Mouse (Mus musculus) MEL (cell line): ENCODE measurements around the gene Kdm1a. TPM values are rescaled to one million over a fixed set of nuclear protein-coding genes. Genes with fewer than 3 reads are reported as not detected.

ENCODE experiments used
- DNase-seq: peaks from one replicate; pipeline ENCODE4 v3.0.0; 2011; ENCODE audit warnings: low read depth, low spot score
- H3K27ac ChIP-seq: 2 replicates; pipeline ENCODE4 v1.5.1; 2012; ENCODE audit warnings: low read depth, mild to moderate bottlenecking, control low read depth, low read length, moderate library complexity; ENCODE audit not compliant: control insufficient read depth
- H3K27me3 ChIP-seq, 2 experiments: fragments of 150-350 bp in 1 of 2; sonication (generic) in 1 of 2; 2 replicates each; pipeline ENCODE4 v1.6.1; 2012; ENCODE audit warnings: low read length in 2 of 2, mild to moderate bottlenecking in 2 of 2, improper control_type of control experiment in 1 of 2, moderate library complexity in 1 of 2; ENCODE audit not compliant: insufficient read depth in 2 of 2, control insufficient read depth in 1 of 2
- H3K36me3 ChIP-seq, 2 experiments: 2 replicates each; pipeline ENCODE4 v1.6.1; 2012 to 2014; ENCODE audit warnings: low read length in 2 of 2, improper control_type of control experiment in 1 of 2, inconsistent platforms in 1 of 2, mild to moderate bottlenecking in 1 of 2; ENCODE audit not compliant: insufficient read depth in 2 of 2, control insufficient read depth in 1 of 2
- H3K4me1 ChIP-seq, 2 experiments: fragments of 150-350 bp in 1 of 2; sonication (generic) in 1 of 2; 2 replicates each; pipeline ENCODE4 v1.6.1; 2012; ENCODE audit warnings: low read length in 2 of 2, improper control_type of control experiment in 1 of 2, mild to moderate bottlenecking in 1 of 2; ENCODE audit not compliant: insufficient read depth in 2 of 2, control insufficient read depth in 1 of 2
- H3K4me3 ChIP-seq, 2 experiments: fragments of 150-350 bp in 1 of 2; sonication (generic) in 1 of 2; 2 replicates each; pipeline ENCODE4 v1.5.1; 2012; ENCODE audit warnings: low read depth in 2 of 2, low read length in 2 of 2, mild to moderate bottlenecking in 2 of 2, moderate library complexity in 2 of 2, control low read depth in 1 of 2, improper control_type of control experiment in 1 of 2; ENCODE audit not compliant: control insufficient read depth in 1 of 2, insufficient read depth in 1 of 2
- H3K79me2 ChIP-seq: 2 replicates; pipeline ENCODE4 v1.6.1; 2012; ENCODE audit warnings: mild to moderate bottlenecking, low read length, moderate library complexity; ENCODE audit not compliant: control insufficient read depth, poor library complexity, insufficient read depth
- H3K9ac ChIP-seq: 2 replicates; pipeline ENCODE4 v1.6.1; 2012; ENCODE audit warnings: low read depth, mild to moderate bottlenecking, control low read depth, low read length, moderate library complexity; ENCODE audit not compliant: control insufficient read depth, poor library complexity, severe bottlenecking
- H3K9me3 ChIP-seq: fragments of 150-350 bp; sonication (generic); replicated peaks from 2 replicates; pipeline ENCODE4 v1.6.1; 2012; ENCODE audit warnings: mild to moderate bottlenecking, low read length, improper control_type of control experiment, moderate library complexity; ENCODE audit not compliant: insufficient read depth
- CHD2 ChIP-seq: IDR thresholded peaks from 2 replicates; pipeline ENCODE4 v1.6.1; 2011; ENCODE audit warnings: low read length, improper control_type of control experiment
- E2F4 ChIP-seq: IDR thresholded peaks from 2 replicates; pipeline ENCODE4 v1.6.1; 2011; ENCODE audit warnings: low read depth, low read length, improper control_type of control experiment, borderline replicate concordance
- ETS1 ChIP-seq: IDR thresholded peaks from 2 replicates; pipeline ENCODE4 v1.6.1; 2012; ENCODE audit warnings: low read depth, mild to moderate bottlenecking, inconsistent platforms, low read length, improper control_type of control experiment, moderate library complexity
- GABPA ChIP-seq: IDR thresholded peaks from 2 replicates; pipeline ENCODE4 v1.6.1; 2012; ENCODE audit warnings: low read depth, mild to moderate bottlenecking, inconsistent platforms, low read length, improper control_type of control experiment, moderate library complexity
- HCFC1 ChIP-seq: IDR thresholded peaks from 2 replicates; pipeline ENCODE4 v1.6.1; 2012; ENCODE audit warnings: low read depth, mild to moderate bottlenecking, inconsistent platforms, low read length, improper control_type of control experiment, moderate library complexity
- JUND ChIP-seq: IDR thresholded peaks from 2 replicates; pipeline ENCODE4 v1.6.1; 2011; ENCODE audit warnings: low read depth, mild to moderate bottlenecking, improper control_type of control experiment, low read length
- KAT2A ChIP-seq: conservative IDR thresholded peaks from 2 replicates; pipeline ENCODE4 v1.6.1; 2012; ENCODE audit warnings: low read depth, low read length, improper control_type of control experiment, inconsistent platforms
- MXI1 ChIP-seq: IDR thresholded peaks from 2 replicates; pipeline ENCODE4 v1.6.1; 2011; ENCODE audit warnings: mild to moderate bottlenecking, low read depth, low read length, improper control_type of control experiment
- MYB ChIP-seq: IDR thresholded peaks from 2 replicates; pipeline ENCODE4 v1.6.1; 2011; ENCODE audit warnings: mild to moderate bottlenecking, low read depth, low read length, improper control_type of control experiment
- MYC ChIP-seq: IDR thresholded peaks from 2 replicates; pipeline ENCODE4 v1.6.1; 2011; ENCODE audit warnings: low read depth, mild to moderate bottlenecking, low read length, improper control_type of control experiment, moderate library complexity
- NRF1 ChIP-seq: IDR thresholded peaks from 2 replicates; pipeline ENCODE4 v1.6.1; 2014; ENCODE audit warnings: low read depth, mild to moderate bottlenecking, inconsistent platforms, low read length, improper control_type of control experiment, moderate library complexity; ENCODE audit not compliant: poor library complexity, insufficient read depth, severe bottlenecking
- POLR2A ChIP-seq, 2 experiments: IDR thresholded peaks; 2 replicates each; pipeline ENCODE4 v1.6.1; 2011 to 2012; ENCODE audit warnings: low read length in 2 of 2, mild to moderate bottlenecking in 2 of 2, control low read depth in 1 of 2, improper control_type of control experiment in 1 of 2, low read depth in 1 of 2, moderate library complexity in 1 of 2; ENCODE audit not compliant: control insufficient read depth in 1 of 2, insufficient read depth in 1 of 2, poor library complexity in 1 of 2
- RCOR1 ChIP-seq: IDR thresholded peaks from 2 replicates; pipeline ENCODE4 v1.6.1; 2012; ENCODE audit warnings: low read depth, mild to moderate bottlenecking, inconsistent platforms, low read length, improper control_type of control experiment
- SIN3A ChIP-seq: IDR thresholded peaks from 2 replicates; pipeline ENCODE4 v1.6.1; 2012; ENCODE audit warnings: low read length, improper control_type of control experiment, inconsistent platforms
- TBP ChIP-seq: IDR thresholded peaks from 2 replicates; pipeline ENCODE4 v1.8.0; 2011; ENCODE audit warnings: low read depth, low read length, improper control_type of control experiment
- USF2 ChIP-seq, 2 experiments: IDR thresholded peaks; 2 replicates each; pipeline ENCODE4 v1.6.1; 2011 to 2012; ENCODE audit warnings: improper control_type of control experiment in 2 of 2, low read length in 2 of 2, borderline replicate concordance in 1 of 2, inconsistent platforms in 1 of 2, low read depth in 1 of 2, mild to moderate bottlenecking in 1 of 2; ENCODE audit not compliant: insufficient read depth in 1 of 2
- ZMIZ1 ChIP-seq: IDR thresholded peaks from 2 replicates; pipeline ENCODE4 v1.6.1; 2012; ENCODE audit warnings: low read depth, mild to moderate bottlenecking, inconsistent platforms, low read length, improper control_type of control experiment, moderate library complexity
- ZNF384 ChIP-seq: IDR thresholded peaks from 2 replicates; pipeline ENCODE4 v1.6.1; 2012; ENCODE audit warnings: low read depth, mild to moderate bottlenecking, inconsistent platforms, low read length, improper control_type of control experiment
- polyA plus RNA-seq, 2 experiments: library from polyadenylated mRNA; stranded (reverse) in 1 of 2; unstranded in 1 of 2; fragments of >175 nt in 1 of 2; fragments of >200 nt in 1 of 2; gene quantifications; 2 replicates each; pipeline versions ENCODE4 v1.2.1 to v1.2.4; 2012; ENCODE audit warnings: low replicate concordance in 2 of 2, low read depth in 1 of 2; ENCODE audit not compliant: insufficient read length in 2 of 2, insufficient read depth in 1 of 2, missing spikeins in 1 of 2
- total RNA-seq: library from RNA; depleted of rRNA; stranded (reverse); fragments of 300-350 nt; gene quantifications from 2 replicates; pipeline ENCODE4 v1.2.3, GENCODE M21; 2012

Gene Kdm1a
- total and polyA plus RNA-seq, 3 experiments: 60.7 to 90.1 TPM; not detected in 1

GRCm38 (mm10) chr4:136622388-136622787 is 19.9 kb upstream of the Kdm1a start, which contains the start of gene Lactbl1:
Lactbl1 (plus strand) TSS chr4:136622621.
- H3K27ac ChIP-seq: no peak within 1 kb of the TSS
- H3K36me3 ChIP-seq: no peaks in the 10 kb centered on the region
- DNase-seq: no peak
- H3K9me3 ChIP-seq: no peaks in the 10 kb centered on the region
- no peaks in the 10 kb centered on the region; a peak in 1 of 4 replicates for H3K27me3 ChIP-seq
- H3K79me2 ChIP-seq: no peaks in the 10 kb centered on the region
- TF ChIP-seq E2F4 (no peak), TBP (no peak), MYC (no peak)
- no peaks in the 10 kb centered on the region for H3K4me1 ChIP-seq
- no peak within 1 kb of the TSS for H3K4me3 ChIP-seq
- no peak within 1 kb of the TSS for H3K9ac ChIP-seq

- Histone ChIP-seq H3K9me3 (no peaks in the 10 kb centered on the region), H3K27me3 (no peaks in the 10 kb centered on the region; a peak in 1 of 4 replicates), H3K79me2 (no peaks in the 10 kb centered on the region), H3K36me3 (no peaks in the 10 kb centered on the region), H3K9ac (no peak overlapping the region), H3K4me3 (no peak overlapping the region), H3K4me1 (no peaks in the 10 kb centered on the region), H3K27ac (no peak overlapping the region)
- no peak for DNase-seq
- TF ChIP-seq E2F4: no peak
- TF ChIP-seq ZNF384: no peak
- TF ChIP-seq USF2 (IDR thresholded peaks at IDR 0.05; ENCODE audit: borderline replicate concordance in 1 of 2, insufficient read depth in 1 of 2, low read depth in 1 of 2, low read length in 2 of 2): no peak
- no peak for TF ChIP-seq ZMIZ1
- no peak for TF ChIP-seq KAT2A
- no peak for TF ChIP-seq CHD2
- TF ChIP-seq MXI1: no peak
- no peak for TF ChIP-seq SIN3A
- no peak for TF ChIP-seq POLR2A (IDR thresholded peaks at IDR 0.05; ENCODE audit: control insufficient read depth in 1 of 2, insufficient read depth in 1 of 2, low read depth in 1 of 2, low read length in 2 of 2, poor library complexity in 1 of 2)
- TF ChIP-seq NRF1: no peak
- TF ChIP-seq MYB: no peak
- no peak for TF ChIP-seq GABPA
- no peak for TF ChIP-seq ETS1
- TF ChIP-seq HCFC1: no peak
- TF ChIP-seq JUND: no peak
- TF ChIP-seq RCOR1: no peak
Measured at GRCm38 (mm10) chr4:136621956-136622355, 19.4 kb upstream of the Kdm1a start.
